Mouse (Mus musculus): ENCODE measurements around the gene Fam117b.
A peak's percentile ranks its signal among the peaks of the same experiment; 100 is the strongest.

Gene Fam117b

DNA sequence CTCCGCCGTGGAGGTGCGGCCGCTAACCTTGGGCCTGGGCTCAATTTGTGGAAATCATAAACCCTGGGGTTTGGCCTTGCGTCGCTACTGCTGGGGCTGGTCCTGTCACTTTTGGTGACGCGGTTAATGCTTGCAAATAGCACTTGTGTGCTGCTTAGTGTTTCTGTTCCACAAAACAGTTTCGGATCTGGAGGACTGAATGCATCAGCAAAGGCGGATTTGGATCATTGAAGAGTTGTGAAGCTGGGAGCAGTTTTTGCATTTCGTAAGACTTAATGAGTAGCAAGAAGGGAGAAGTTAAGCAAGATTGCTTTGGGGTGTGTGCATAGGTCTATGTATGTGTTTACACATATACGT is 1.0 kb downstream of the Fam117b start:
- peak; percentile 61 for DNase-seq

DNA sequence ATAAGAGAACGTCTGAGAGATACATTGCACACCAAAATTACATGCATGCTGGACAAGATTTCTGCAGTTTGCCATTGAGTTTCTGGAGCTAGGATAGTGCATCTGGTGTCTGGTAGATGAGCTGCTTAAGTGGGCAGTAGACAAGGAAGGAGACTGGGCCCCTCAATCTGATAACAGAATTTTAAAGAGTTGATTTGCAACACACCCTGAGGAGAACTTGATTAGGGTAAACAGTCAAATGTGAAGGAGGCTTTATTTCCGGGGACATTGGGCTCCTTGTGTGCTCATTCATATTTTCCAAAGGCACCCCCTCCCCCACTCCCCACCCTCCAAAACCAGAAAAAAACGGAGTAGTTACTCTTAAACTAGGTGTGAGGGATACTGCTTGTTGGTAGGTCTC is 2.0 kb downstream of the Fam117b start:
- DNase-seq, result no peak

DNA sequence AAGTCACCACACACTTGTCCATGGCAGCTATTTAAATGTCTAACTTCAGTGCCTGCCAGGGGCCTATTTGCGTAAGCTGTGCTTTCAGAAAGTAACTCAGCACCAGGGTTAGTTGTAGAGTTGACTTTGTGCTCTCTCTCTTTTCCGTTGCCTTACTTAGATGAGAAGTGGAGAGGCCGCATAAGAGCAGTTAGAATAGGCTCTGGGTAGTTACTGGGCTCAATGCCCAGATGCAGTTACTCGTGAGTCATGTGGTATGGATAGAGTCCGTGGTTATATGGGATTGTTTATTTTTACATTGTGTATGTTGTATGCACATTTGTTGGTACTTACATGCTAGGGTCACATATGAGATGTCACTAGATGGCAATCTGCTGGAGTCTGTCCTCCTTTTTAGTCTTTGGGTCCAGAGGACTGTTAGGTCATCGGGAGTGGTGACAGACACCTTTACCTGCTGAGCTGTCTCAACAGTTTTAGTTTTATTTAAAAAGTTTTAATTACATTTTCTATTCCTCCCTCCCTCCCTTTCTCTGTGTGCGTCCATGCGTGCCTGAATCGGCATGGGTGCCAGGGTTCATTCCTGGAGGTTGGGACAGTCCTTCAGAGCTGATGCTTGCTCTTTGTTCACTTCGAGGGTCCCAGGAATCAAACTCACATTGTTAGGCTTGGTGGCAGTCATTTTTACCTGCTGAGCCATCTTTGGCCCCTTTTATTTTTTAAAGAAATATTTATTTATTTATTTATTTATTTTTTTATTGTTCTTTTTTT is 3.2 kb downstream of the Fam117b start:
- DNase-seq, result no peak

DNA sequence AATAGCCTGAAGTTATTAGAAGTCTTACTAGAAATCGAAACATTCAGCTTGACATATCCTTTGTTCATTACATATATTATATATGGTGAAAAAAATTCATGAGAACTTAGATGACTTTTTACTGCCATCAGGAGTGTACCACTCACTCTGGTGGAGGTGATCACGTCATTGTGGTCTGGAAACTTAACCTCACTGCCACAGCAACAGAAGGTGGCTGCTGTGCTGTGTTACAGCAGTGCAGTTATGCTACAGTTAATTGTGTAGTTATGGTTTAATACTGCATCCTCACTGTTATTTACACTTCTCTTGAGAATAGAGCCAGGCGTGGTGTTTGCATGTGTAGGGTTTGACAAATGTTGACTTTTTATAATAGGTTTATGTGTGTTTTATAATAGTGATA is 4.6 kb downstream of the Fam117b start:
- DNase-seq, result no peak

DNA sequence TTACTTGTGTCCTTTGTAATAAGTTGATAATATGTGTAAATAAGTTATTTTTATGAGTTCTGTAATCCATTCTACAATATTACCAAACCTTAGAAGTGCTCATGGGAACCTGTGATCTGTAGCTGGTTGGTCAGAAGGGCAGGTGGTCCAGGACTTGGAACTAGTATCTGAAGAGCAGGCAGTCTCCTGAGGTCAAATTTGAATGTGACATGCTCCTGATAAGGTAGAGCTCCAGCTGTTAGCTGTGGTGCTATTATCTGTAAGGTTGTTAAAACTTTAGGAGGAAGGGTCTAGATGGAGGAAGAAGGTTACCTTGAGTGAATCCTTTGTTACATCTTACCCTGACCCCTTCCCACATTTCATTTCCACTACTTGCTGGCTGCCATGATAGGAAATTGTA is 5.3 kb downstream of the Fam117b start:
- DNase-seq, result no peak

DNA sequence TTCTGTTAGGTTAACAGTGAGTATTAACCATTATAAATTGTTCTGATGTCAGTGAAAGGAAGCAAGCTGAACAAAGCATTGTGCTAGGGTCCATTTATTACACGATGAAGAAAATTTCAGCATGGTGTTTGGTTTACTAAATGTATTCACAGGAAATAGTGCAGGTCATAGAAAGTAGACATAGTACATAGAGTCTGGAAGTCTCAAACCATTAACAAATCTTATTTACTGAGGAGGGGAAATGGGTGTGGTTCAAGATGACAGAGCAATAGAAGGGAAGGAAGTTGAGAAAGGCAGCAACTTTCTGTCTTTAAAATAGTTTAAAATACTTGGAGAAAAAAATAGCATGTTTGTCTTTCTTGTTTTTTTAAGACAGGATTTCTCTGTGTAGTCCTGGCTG is 10.4 kb downstream of the Fam117b start:
- DNase-seq, result no peak

DNA sequence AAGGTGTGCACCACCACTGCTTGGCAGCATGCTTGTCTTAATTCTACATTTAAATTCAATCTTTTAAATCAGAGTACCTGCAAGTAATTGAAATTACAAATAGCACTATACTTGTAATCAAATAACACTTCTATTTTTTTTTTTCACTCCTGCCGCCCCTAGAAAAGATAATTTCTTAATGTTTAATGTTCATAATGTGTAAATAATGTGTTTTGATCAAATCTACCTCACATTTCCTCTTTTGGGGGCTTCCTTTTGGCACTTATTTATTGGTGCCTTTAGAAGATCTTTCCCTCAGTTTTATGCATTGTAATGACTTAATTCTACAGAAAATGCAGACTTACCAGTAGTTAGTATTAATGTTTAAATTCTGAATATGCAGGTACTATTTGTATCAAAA is 10.9 kb downstream of the Fam117b start:
- no peak for DNase-seq

DNA sequence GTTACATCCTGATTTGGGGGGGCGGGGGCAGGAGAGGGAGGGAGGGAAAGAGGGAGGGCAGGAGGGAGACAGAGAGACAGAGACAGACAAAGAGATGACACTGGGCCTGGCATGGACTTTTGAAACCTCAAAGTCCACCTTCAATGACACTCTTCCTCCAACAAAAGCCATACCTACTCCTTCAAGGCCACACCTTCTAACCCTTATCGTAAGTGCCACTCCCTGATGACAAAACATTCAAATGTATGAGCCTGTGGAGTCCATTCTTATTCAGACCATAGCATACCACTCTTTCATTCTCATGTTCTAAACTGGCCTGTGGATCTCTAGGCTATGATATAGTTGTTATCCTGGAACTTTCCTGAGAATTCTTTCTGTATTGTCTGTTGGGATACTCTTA is 11.6 kb downstream of the Fam117b start:
- DNase-seq, result no peak

DNA sequence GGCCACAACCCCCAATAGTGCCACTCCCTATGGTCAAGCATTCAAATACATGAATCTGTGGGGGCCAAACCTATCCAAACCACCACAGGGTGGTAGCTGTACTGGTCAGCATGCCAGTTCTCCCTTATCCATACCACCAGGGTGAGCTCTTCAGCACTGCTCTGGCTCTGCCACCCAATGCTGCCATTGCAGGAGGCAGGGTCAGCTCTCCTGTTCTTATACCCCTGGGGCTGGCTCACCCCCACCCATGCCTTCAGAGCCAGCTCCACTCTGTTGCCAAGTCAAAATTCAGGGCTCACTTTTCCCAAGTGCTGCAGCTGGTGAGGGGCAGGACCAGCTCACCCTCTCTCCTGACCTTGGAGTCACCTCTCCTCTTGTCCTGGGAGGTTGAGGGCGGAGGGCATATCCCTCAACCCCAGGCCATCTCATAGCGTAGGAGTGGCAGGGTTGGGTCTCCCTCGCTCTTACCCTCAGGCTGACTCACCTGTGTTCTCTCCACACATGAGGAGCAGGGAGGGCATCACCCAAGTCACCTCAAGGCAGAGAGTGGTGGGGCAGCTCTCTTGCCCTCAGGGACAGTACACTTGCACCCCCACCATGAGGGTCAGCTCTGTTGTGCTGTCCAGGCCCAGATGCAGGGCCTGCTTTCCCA is 13.3 kb downstream of the Fam117b start:
- DNase-seq, result no peak

DNA sequence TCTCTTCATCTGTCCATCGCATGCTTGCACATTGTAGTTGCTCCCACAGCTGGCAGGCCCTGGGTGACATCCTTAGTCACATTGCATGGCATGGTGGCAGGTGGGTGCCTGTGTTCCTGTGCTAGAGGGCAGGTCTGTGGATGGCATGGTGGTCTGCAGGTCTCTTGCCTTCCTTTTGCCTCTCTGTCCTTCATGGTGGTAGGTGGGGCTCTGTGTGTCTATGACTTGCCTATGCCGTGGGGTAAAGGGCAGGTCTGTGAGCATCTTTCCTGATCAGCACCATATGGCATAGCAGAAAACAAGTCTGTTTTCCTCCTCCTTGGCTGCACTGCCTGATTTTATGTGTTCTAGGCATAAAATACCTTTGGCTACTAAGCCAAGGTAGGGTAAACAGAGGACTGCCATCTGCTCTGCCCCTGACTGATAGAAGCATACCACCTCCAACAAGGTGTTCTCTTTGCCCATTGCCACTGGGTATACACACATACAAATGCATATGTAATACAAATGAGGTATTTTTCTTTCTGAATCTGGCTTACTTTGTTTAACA is 14.4 kb downstream of the Fam117b start:
- DNase-seq, result no peak

DNA sequence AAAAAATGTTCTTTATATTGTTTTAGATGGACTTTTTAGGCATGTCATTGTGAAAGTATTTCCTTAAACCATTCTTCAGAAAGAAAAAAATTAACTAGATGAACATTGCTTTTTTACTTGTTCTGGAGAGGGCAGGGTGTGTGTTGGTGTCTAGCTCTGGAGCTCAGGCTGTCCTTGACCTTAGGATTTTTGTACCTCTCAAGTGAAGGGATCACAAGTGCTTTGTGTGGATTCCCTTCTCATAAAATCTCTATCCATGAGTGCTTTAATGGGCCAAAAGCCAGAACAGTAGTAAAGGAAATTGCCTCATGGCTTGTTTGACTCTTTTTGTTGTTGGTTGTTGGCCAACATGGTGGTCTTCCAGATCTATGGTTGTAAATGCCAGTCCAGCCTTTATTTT is 18.1 kb downstream of the Fam117b start:
- DNase-seq, result no peak

DNA sequence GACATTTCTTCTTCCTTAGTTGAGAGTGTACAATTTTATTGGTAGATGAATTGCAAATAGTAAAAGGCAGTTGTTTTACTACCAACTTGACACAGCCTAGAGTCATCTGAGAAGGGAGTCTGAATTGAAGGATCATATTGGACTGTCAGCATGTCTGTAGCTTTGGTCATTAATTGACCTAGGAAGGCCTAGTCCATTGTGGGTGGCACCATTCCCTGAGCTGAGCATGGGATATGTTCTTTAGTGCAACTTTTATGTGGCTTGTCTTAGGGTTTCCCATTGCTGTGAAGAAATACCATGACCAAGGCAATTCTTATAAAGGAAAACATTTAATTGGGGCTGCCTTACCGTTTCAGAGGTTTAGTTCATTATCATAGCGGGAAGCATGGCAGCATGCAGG is 20.2 kb downstream of the Fam117b start:
- DNase-seq, result no peak

DNA sequence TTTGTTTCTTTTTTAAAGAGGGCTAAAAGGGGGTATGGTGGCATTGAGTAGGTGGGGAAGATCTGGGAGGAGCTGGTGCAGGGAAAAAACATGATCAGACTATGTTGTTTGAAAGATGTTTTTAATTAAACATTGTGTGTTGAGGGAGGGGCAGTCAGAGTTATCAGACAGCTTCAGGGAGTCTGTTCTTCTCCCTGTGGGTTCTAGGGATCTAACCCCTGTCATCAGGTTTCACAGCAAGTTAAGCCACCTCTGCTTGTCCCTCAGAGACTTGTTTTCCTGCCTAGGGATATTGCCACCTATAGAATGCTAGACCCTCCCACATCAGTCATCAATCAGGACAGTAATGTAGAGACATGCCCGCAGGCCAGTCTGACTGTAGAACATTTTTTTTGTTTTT is 28.3 kb downstream of the Fam117b start:
- DNase-seq, result no peak

DNA sequence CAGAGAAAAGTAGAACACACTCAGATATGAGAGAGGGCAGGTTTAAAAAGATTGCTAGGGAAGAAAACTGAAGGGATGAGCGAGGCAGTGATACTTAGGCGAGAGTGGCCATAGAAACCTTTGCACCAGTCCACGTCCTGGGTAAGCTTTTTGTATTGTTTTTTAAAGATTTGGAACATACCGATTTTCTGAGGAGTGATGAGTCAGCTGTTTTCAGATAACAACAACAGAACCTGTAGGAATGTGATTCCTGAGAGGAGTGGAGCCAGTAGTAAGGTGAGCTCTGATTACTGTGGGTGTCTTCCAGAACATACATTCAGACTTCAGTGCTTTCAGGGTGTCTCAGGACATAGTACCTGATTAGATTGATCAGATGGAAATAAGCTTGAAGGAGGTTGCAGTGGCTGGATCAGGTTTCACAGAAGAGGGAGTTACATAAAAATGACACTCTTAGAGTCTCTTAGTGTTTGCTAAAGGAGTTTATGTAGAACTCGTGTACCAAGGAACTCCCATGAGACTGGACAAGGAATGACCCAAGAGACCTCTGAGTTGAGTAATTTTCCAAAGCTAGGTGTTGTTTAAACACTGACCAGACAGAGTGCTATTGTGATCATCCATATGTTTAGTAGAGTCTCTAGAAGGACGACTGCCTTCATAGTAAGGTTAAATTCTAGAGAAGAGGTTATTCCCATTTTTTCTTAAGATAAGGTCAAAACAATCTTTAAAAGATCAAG is 29.4 kb downstream of the Fam117b start:
- DNase-seq, result no peak

DNA sequence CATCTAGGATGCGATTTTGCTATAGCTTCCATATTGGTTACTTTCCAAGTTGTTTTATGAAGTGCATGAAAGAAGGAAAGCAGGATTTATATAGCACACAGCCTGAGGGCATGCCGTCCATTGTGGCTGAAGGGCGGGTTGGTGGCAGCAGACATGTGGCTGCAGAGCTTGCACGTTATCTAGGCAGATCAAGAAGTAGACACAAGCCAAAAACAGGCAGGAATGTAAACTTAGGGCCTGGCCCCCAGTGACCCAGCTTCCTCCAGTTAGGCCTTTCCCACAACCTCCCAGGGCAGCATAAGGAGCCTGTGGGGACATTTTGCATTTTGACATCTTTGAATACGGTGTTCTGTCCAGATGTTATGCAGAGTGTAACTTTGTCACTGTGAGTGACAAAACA is 31.0 kb downstream of the Fam117b start:
- no peak for DNase-seq

DNA sequence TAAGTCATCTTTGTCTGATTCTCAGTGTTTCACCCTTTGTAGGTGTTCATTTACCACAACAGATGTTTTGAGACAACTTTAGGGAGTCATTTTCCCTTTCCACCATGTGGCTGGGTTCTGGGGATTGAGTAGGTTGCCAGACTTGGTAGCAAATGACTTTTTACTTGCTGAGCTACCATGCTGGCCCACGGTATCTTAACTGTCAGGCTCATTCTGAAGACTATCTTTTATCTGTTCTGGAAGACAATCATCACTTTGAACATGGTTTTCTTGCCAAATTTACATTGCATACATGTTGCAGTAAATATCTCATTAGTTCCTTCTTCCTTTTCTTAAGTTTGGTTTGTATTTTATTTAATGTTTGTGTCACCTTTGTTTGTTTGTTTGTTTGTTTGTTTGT is 33.2 kb downstream of the Fam117b start:
- no peak for DNase-seq

DNA sequence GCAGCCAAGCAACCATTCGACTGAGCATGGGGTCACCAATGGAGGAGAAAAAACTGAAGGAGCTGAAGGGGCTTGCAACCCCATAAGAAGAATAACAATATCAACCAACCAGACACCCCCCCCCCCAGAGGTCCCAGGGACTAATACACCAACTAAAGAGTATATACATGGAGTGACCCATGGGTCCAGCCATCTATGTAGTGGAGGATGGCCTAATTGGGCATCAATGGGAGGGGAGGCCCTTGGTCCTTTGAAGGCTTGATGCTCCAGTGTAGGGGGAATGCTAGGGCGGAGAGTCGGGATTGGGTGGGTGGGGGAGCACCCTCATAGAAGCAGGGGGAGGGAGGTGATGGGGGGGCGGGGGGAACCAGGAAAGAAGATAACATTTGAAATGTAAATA is 34.7 kb downstream of the Fam117b start:
- no peak for DNase-seq

DNA sequence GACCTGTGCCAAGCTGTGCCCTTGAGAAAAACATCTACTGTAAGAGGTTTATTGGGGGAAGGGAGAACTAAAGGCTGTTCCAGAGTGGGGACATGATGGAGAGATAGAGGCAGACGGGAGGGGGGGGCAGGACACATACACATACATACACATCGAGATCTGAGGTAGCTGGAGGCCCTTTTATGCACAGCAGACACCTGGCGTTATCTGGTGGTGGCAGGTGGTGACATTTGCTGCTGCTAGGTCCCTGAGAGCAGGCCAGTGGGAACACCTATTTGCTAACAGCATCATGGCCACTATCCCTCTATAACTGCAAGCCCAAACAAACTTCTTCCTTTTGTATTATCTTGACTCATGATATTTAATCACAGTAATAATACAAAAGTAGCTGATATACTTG is 44.4 kb downstream of the Fam117b start:
- DNase-seq, result no peak

DNA sequence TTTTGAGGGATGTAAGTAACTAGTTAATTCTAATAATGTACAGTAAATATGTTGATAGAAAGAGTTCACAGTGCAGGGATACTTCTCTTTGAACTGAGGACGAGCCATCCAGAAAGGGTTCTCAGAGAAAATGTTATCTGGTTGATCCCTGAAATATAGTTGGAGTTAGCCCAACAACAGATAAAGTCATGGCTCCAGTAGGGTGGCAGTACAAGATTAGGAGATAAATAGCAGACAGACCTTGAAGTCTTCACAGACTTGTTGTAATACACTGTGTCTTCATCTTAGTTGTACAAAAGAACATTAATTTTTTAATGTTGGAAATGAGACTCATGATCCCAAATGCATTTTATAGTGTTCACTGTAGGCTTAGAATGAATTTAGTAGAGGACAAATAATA is 47.1 kb downstream of the Fam117b start:
- no peak for DNase-seq

DNA sequence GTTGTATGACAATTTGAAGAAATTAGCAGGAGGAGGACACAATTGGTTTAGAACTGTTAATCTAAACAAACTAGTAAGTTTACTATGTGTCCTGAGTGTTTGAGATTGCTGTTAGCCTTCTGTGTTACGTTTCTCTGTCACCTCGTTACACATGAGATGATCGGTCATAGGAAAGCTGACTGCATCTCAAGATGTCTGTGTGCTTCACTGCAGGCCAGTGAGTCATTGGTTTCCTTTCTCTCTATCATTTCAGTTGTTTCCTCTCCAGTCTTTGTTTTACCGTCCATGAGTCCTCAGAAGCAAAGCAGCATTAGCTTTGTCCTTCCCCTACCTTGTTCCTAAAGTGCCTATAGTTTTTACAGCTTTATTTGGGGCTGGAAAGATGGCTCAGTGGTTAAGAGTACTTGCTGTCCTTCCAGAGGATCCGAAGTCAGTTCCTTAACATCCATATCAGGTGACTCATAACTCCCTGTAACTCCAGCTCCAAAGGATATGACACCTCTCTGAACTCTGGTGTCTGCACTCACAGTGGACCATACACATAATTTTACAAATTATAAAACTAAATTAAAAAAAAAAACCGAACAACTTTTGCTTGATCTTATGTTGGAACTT is 53.5 kb downstream of the Fam117b start:
- DNase-seq, result no peak

DNA sequence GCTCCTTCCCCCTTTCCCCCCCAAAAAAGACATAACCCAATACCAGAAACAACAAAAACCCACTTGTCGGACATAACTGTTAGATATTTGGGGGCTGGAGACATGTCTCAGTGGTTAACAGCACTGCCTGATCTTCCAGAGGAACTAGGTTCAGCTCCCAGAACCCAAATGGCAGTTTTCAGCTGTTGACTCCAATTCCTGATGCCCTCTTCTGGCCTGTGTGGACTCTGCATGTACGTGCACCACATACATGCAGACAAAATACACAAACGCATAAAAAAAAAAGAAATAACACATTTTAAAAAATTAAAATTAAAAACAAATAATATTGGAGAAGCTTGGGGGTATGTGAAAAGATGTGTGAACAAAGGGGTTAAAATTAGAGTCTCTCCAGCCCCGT is 54.5 kb downstream of the Fam117b start:
- DNase-seq, result no peak

DNA sequence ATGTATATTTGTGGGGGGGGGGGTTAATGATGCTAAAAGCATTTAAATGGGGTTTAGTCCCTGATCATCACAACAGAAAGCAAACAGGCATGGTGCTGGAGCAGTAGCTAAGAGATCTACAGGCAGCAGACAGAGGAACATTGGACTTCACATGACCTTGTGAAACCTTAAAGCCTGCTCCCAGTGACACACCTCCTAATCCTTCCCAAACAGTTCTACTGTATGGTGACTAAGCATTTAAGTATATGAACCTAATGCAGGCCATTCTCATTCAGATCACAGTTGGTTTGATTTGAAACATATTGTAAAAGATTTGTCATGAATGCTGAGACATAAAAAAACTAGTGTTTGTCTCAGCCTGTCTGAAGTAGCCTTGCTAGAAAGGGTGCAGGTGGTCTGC is 73.8 kb downstream of the Fam117b start:
- DNase-seq, result no peak

DNA sequence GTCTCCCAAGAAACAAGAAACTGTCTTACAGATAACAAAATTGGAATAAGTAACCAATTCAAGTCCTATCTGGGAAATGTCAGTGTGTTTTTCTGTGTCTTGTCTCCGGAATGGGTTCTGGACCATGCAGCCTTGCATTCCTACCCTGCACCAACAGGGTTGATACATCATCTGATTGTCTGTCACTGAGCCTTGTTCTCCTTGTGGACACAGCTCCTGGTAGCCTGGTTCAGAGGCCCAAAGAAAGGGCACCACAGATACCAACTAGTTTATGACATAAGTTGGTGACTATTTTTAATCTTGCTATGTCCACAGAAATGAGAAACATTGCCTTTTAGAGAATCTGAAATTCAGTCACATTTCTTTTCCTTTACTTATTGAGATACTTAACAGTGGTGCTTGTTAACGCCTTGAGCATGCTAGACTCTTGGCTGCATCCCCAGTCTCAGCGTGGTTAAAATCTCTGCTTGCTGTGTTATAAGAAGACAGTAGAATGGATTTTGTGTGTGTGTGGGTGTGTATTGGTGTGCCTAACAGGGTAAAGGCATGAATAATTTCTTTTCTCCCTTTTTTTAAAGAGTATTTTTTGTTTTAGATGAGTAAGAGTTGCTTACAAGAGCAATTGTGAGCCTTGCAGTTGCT is 74.7 kb downstream of the Fam117b start:
- DNase-seq, result peak; percentile 57

Data from layer of hippocampus, adult 9-11 months (tissue).